Mouse (Mus musculus) hematopoietic stem cell, adult 5-6 weeks (primary cell): ENCODE data around the gene Ache. TPM values are rescaled to one million over a fixed set of nuclear protein-coding genes. Genes with fewer than 3 reads are reported as not detected.
A peak's percentile ranks its signal among the peaks of the same experiment; 100 is the strongest.

Experiments used
- ATAC-seq, 2 experiments: fragments of 125-278 bp in 1 of 2; replicated peaks in 1 of 2; 2 replicates each; pipeline ENCODE4 v1.8.0; 2016 to 2017; ENCODE audit warnings: inconsistent platforms in 2 of 2, mild to moderate bottlenecking in 2 of 2, moderate number of reproducible peaks in 2 of 2, low read depth in 1 of 2, moderate TSS enrichment in 1 of 2; ENCODE audit not compliant: low FRiP score in 2 of 2, poor library complexity in 2 of 2, severe bottlenecking in 2 of 2, insufficient read depth in 1 of 2, low TSS enrichment in 1 of 2
- total RNA-seq: library from RNA; stranded (forward); fragments of 172-1452, 232-1000 nt; gene quantifications from 2 replicates; pipeline ENCODE4 v1.2.3, GENCODE M21; 2017

The Ache gene
- total RNA-seq, 1 experiment from 2014 or later, result 1.9 TPM

DNA sequence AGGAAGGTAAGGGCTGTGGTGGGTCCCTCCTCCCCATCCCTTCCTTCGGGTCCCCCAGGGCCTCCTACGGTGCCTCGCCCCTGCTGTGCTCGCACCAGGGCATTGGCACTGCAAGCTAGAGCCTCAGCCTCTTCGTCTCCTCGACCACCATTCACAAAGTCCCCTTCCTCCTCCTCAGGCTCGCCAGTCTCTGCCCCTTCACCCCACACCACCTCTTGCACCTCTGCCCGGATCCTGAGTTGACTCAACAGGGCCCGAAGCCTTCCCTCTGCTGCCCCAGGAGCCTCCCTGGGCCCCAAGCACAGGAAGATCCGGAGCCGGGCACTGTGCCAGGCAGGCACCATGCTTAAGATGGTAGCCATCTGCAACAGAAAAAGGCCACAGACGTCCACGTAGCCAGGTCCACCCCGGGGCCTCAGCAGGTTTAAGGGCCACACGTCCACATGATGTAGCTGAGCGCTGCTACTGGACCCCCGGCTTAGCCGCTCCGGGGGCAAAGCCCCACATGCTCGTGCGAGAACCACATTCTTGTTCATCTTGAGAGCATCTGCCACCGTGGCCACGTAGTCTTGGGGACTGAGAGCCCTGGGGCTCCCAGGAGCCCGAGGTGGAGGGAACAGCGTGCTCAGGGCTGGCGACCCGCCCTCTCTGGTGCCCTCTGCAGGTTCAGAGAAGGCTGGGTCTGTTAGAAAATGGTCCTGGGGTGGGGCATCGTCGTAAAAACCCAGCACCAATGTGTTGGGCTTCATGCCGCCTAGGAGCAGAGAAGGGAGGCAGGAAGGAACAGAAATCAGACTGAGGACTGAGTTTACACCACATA is 28.0 kb downstream of the Ache start:
- peak; percentile 47 to 69; a peak in 3 of 4 replicates for ATAC-seq

- no peak for ATAC-seq
Measured at GRCm38 (mm10) chr5:137317361-137317760, 30.0 kb downstream of the Ache start.

GRCm38 (mm10) chr5:137318570-137318969 is 31.3 kb downstream of the Ache start:
- no peak for ATAC-seq

DNA sequence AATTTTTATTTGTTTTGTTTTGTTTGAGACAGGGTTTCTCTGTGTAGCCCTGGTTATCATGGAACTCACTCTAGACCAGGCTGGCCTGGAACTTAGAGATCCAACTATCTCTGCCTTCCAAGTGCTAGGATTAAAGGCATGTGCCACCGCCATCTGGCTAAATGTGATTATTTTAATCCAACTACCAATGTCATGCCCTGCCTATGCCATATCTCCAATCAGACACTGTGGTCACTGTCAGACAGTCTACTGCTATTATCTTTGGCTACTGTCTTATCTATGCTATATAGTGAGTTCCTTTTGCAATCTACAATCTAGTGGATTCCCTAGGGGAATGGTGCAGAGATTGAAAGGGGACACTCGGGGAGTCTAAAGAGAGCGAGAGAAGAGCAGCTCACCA is 33.7 kb downstream of the Ache start:
- ATAC-seq, result no peak

- no peak for ATAC-seq
Measured at GRCm38 (mm10) chr5:137330910-137331309, 43.6 kb downstream of the Ache start.

GRCm38 (mm10) chr5:137332857-137333511 is 45.7 kb downstream of the Ache start:
- ATAC-seq, result no peak

GRCm38 (mm10) chr5:137333512-137334174 is 46.3 kb downstream of the Ache start, which contains the start of gene Slc12a9:
Gene Slc12a9 (minus strand): TSS chr5:137333597.
- ATAC-seq, result peak; percentile 93 to 94

- ATAC-seq, result no peak
Measured at GRCm38 (mm10) chr5:137334317-137334716, 47.0 kb downstream of the Ache start.

GRCm38 (mm10) chr5:137335066-137335465 is 47.7 kb downstream of the Ache start:
- ATAC-seq, result no peak

GRCm38 (mm10) chr5:137337190-137337589 is 49.9 kb downstream of the Ache start:
- no peak for ATAC-seq

GRCm38 (mm10) chr5:137338256-137338655 is 50.9 kb downstream of the Ache start:
- ATAC-seq, result peak; percentile 57 to 61

GRCm38 (mm10) chr5:137338663-137339289 is 51.5 kb downstream of the Ache start:
- ATAC-seq, result no peak

GRCm38 (mm10) chr5:137339290-137339979 is 52.1 kb downstream of the Ache start:
- ATAC-seq, result no peak

DNA sequence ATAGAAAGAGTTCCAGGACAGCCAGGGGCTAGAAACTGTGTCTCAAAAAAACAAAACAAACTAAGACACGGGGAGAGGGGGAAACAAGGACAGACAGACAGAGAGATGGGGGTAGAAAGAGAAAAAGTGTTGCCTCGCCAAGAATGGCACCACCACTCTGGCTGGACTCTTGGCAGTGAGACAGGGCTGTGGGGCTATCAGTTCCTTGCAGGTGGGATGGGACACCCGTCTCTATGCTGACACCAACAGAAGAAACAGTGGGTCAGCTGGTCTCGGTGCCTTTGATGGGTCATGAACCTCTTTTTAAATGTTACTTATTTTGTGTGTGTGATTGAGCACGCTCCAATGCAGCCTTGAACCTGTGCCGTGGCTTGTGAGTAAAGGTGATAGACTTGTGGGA is 52.9 kb downstream of the Ache start:
- ATAC-seq, result no peak

- no peak for ATAC-seq
Measured at GRCm38 (mm10) chr5:137342407-137343012, 55.2 kb downstream of the Ache start.

DNA sequence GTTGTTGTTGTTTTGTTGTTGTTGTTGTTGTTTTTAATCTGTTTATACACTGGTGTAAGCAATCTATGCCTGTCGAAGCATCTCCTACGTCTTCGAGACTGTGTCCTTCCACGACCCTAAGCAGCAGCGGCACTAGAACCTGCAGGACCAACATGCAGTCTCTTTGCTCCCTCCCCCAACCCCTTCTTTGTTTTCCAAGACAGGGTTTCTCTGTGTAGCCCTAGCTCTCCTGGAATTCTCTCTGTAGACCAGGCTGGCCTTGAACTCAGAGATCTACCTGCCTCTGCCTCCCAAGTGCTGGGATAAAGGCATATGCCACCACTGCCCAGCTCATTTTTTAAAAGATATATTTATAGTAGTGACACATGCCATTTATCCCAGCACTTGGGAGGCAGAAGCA is 56.1 kb downstream of the Ache start:
- ATAC-seq, result no peak

DNA sequence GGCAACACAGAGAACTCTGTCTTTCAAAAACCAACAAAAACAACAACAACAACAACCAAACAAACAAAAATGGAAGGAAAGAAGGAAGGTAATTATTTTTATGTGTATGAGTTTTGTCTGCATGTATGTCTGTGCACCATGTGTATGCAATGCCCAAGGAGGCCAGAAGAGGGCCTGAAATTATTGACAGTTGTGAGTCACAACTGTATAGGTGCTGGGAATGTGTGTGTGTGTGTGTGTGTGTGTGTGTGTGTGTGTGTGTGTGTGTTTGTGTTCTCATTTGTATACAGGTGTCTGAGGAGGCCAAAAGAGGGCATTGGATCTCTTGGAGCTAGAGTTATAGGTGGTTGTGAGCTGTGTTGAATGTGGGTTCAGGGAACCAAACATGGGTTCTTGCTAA is 56.5 kb downstream of the Ache start:
- no peak for ATAC-seq
